Mouse (Mus musculus) spleen, postnatal 14 days (tissue): ENCODE results near the gene Ttc41.
"Not testable (repeated sequence)": the region's sequence is repeated elsewhere in the genome, so short reads cannot be mapped to it uniquely, and the experiment has no call there.

Experiments used
- DNase-seq, 2 experiments: peaks; one replicate each; pipeline ENCODE4 v3.0.0; 2021 to 2022; ENCODE audit warnings: low spot score in 2 of 2

Ttc41 gene

GRCm38 (mm10) chr10:86705318-86705921 lies at the start of gene Ttc41, which contains the start of gene Hsp90b1:
Gene Ttc41, plus strand, starts transcription at chr10:86705811.
Gene Hsp90b1, minus strand, starts transcription at chr10:86705509.
- DNase-seq, result peak; percentile 93 to 94

GRCm38 (mm10) chr10:86670550-86670949 lies 35.1 kb upstream of the Ttc41 start:
- DNase-seq, result not testable (repeated sequence)

- DNase-seq, result not testable (repeated sequence)
These were observed 20.8 kb upstream of the Ttc41 start for GRCm38 (mm10) chr10:86684797-86685178.

- DNase-seq, result peak; percentile 65 to 74
These were observed 20.2 kb upstream of the Ttc41 start for GRCm38 (mm10) chr10:86685179-86686016.

- DNase-seq, result not testable (repeated sequence)
These were observed 19.6 kb upstream of the Ttc41 start for GRCm38 (mm10) chr10:86686017-86686360.

GRCm38 (mm10) chr10:86700251-86700650 lies 5.4 kb upstream of the Ttc41 start:
- no peak for DNase-seq

- DNase-seq, result no peak
These were observed 4.6 kb upstream of the Ttc41 start for GRCm38 (mm10) chr10:86700973-86701372.

GRCm38 (mm10) chr10:86702312-86702920 lies 3.2 kb upstream of the Ttc41 start:
- no peak for DNase-seq

GRCm38 (mm10) chr10:86703375-86703774 lies 2.2 kb upstream of the Ttc41 start:
- DNase-seq, result no peak

- no peak for DNase-seq
These were observed 1.5 kb upstream of the Ttc41 start for GRCm38 (mm10) chr10:86704141-86704540.

GRCm38 (mm10) chr10:86704589-86705191 lies 921 bp upstream of the Ttc41 start:
- peak in 1 of 2 experiments; percentile 23 for DNase-seq

- DNase-seq, result peak; percentile 54 to 64
These were observed 526 bp downstream of the Ttc41 start for GRCm38 (mm10) chr10:86705922-86706752.

GRCm38 (mm10) chr10:86707134-86707533 lies 1.5 kb downstream of the Ttc41 start:
- no peak for DNase-seq

- no peak for DNase-seq
These were observed 6.5 kb downstream of the Ttc41 start for GRCm38 (mm10) chr10:86712156-86712555.

GRCm38 (mm10) chr10:86727548-86727980 lies 22.0 kb downstream of the Ttc41 start:
- peak; percentile 25 to 45 for DNase-seq

GRCm38 (mm10) chr10:86728176-86728575 lies 22.6 kb downstream of the Ttc41 start:
- no peak for DNase-seq

- DNase-seq, result peak; percentile 65 to 75
These were observed 25.4 kb downstream of the Ttc41 start for GRCm38 (mm10) chr10:86730823-86731499.

GRCm38 (mm10) chr10:86731500-86731863 lies 25.9 kb downstream of the Ttc41 start:
- no peak for DNase-seq

GRCm38 (mm10) chr10:86735036-86735435 lies 29.4 kb downstream of the Ttc41 start:
- DNase-seq, result no peak

- DNase-seq, result no peak
These were observed 37.3 kb downstream of the Ttc41 start for GRCm38 (mm10) chr10:86742918-86743317.

- no peak for DNase-seq
These were observed 38.7 kb downstream of the Ttc41 start for GRCm38 (mm10) chr10:86744306-86744705.
